Mouse (Mus musculus) E14TG2a.4 (cell line): ENCODE results near the gene Clec2l.
A peak's percentile ranks its signal among the peaks of the same experiment; 100 is the strongest.

Experiments
- H3K27me3 ChIP-seq: 2 replicates; pipeline ENCODE4 v1.6.1; 2014; ENCODE audit warnings: low read length, control low read depth; ENCODE audit not compliant: insufficient read depth
- H3K36me3 ChIP-seq: 2 replicates; pipeline ENCODE4 v1.6.1; 2014; ENCODE audit warnings: low read length, control low read depth; ENCODE audit not compliant: insufficient read depth
- H3K4me1 ChIP-seq: replicated peaks from 2 replicates; pipeline ENCODE4 v1.6.1; 2014; ENCODE audit warnings: low read depth, low read length, control low read depth
- H3K4me3 ChIP-seq: replicated peaks from 2 replicates; pipeline ENCODE4 v1.5.1; 2014; ENCODE audit warnings: mild to moderate bottlenecking, low read length
- H3K9me3 ChIP-seq: 2 replicates; pipeline ENCODE4 v1.6.1; 2014; ENCODE audit warnings: low read length, control low read depth
- CTCF ChIP-seq: conservative IDR thresholded peaks from 2 replicates; pipeline ENCODE4 v1.5.1; 2014; ENCODE audit warnings: low read length
- NANOG ChIP-seq: IDR thresholded peaks from 2 replicates; pipeline ENCODE4 v1.6.1; 2014; ENCODE audit warnings: borderline replicate concordance, low read length, mixed read lengths
- POU5F1 ChIP-seq: IDR thresholded peaks from 2 replicates; pipeline ENCODE4 v1.6.1; 2014; ENCODE audit warnings: low read length, borderline replicate concordance

Clec2l gene

GRCm38 (mm10) chr6:38698233-38698889 is 35.5 kb downstream of the Clec2l start:
- Histone ChIP-seq H3K9me3 (no peaks in the 10 kb centered on the region), H3K4me3 (peak overlapping the region; percentile 64), H3K4me1 (peaks cover 24% of the 10 kb centered on the region), H3K36me3 (peaks cover 37% of the 10 kb centered on the region), H3K27me3 (peaks cover 2% of the 10 kb centered on the region; the same call in 1 of the 2 replicates)
- TF ChIP-seq NANOG = no peak
- no peak for TF ChIP-seq CTCF
- TF ChIP-seq POU5F1 = no peak

GRCm38 (mm10) chr6:38701421-38701820 is 38.6 kb downstream of the Clec2l start:
- TF ChIP-seq NANOG (no peak), CTCF (no peak), POU5F1 (no peak)
- Histone ChIP-seq H3K27me3 (0 out of 2 replicates have a peak, but pooled peaks cover 2% of the 10 kb centered on the region), H3K4me1 (peaks cover 16% of the 10 kb centered on the region), H3K9me3 (no peaks in the 10 kb centered on the region), H3K36me3 (peaks cover 34% of the 10 kb centered on the region), H3K4me3 (no peak overlapping the region)

GRCm38 (mm10) chr6:38702810-38703399 is 40.0 kb downstream of the Clec2l start:
- no peaks in the 10 kb centered on the region for H3K27me3 ChIP-seq
- peaks cover 32% of the 10 kb centered on the region for H3K36me3 ChIP-seq
- H3K9me3 ChIP-seq = no peaks in the 10 kb centered on the region
- no peak overlapping the region for H3K4me3 ChIP-seq
- peaks cover 14% of the 10 kb centered on the region; the same call in 1 of the 2 replicates for H3K4me1 ChIP-seq
- TF ChIP-seq CTCF = no peak
- no peak for TF ChIP-seq NANOG
- no peak for TF ChIP-seq POU5F1

GRCm38 (mm10) chr6:38703526-38703925 is 40.7 kb downstream of the Clec2l start:
- no peaks in the 10 kb centered on the region for H3K9me3 ChIP-seq
- H3K4me1 ChIP-seq = peaks cover 7% of the 10 kb centered on the region; the same call in 1 of the 2 replicates
- H3K27me3 ChIP-seq = no peaks in the 10 kb centered on the region
- no peak overlapping the region for H3K4me3 ChIP-seq
- TF ChIP-seq NANOG (no peak), POU5F1 (no peak), CTCF (no peak)
- peaks cover 32% of the 10 kb centered on the region for H3K36me3 ChIP-seq

- H3K9me3 ChIP-seq = no peaks in the 10 kb centered on the region
- TF ChIP-seq POU5F1 (no peak), CTCF (no peak), NANOG (no peak)
- H3K4me1 ChIP-seq = no peaks in the 10 kb centered on the region
- H3K4me3 ChIP-seq = no peak overlapping the region
- peaks cover 25% of the 10 kb centered on the region for H3K36me3 ChIP-seq
- H3K27me3 ChIP-seq = no peaks in the 10 kb centered on the region
Observed at GRCm38 (mm10) chr6:38704264-38704984, 41.6 kb downstream of the Clec2l start.

GRCm38 (mm10) chr6:38710449-38710848 is 47.6 kb downstream of the Clec2l start:
- TF ChIP-seq CTCF = no peak
- TF ChIP-seq POU5F1 = no peak
- TF ChIP-seq NANOG = no peak
- Histone ChIP-seq H3K4me3 (no peak overlapping the region), H3K4me1 (no peaks in the 10 kb centered on the region), H3K36me3 (peaks cover 36% of the 10 kb centered on the region), H3K27me3 (no peaks in the 10 kb centered on the region), H3K9me3 (no peaks in the 10 kb centered on the region)

GRCm38 (mm10) chr6:38713957-38714898 is 51.4 kb downstream of the Clec2l start:
- Histone ChIP-seq H3K9me3 (no peaks in the 10 kb centered on the region), H3K36me3 (peaks cover 59% of the 10 kb centered on the region), H3K27me3 (no peaks in the 10 kb centered on the region), H3K4me1 (no peaks in the 10 kb centered on the region), H3K4me3 (no peak overlapping the region)
- no peak for TF ChIP-seq POU5F1
- no peak for TF ChIP-seq NANOG
- no peak for TF ChIP-seq CTCF
